Mouse (Mus musculus) hindbrain, embryonic 10.5 days (tissue): ENCODE data around the gene Rmdn2. TPM values are rescaled to one million over a fixed set of nuclear protein-coding genes. Genes with fewer than 3 reads are reported as not detected.

Experiments used
- DNase-seq: peaks from one replicate; pipeline ENCODE4 v3.0.0-alpha.2; 2017; ENCODE audit warnings: low spot score
- H3K27ac ChIP-seq: fragments of 300-500 bp; sonication (generic); 2 replicates; pipeline ENCODE4 v1.5.1; 2016; ENCODE audit warnings: mild to moderate bottlenecking, moderate library complexity
- H3K27me3 ChIP-seq: fragments of 300-500 bp; sonication (generic); 2 replicates; pipeline ENCODE4 v1.6.1; 2016; ENCODE audit warnings: mild to moderate bottlenecking; ENCODE audit not compliant: poor library complexity, insufficient read depth, severe bottlenecking
- H3K36me3 ChIP-seq: fragments of 300-500 bp; sonication (generic); 2 replicates; pipeline ENCODE4 v1.6.1; 2016; ENCODE audit warnings: mild to moderate bottlenecking, moderate library complexity
- H3K4me1 ChIP-seq: fragments of 300-500 bp; sonication (generic); replicated peaks from 2 replicates; pipeline ENCODE4 v1.6.1; 2016; ENCODE audit warnings: mild to moderate bottlenecking
- H3K4me3 ChIP-seq: fragments of 300-500 bp; sonication (generic); 2 replicates; pipeline ENCODE4 v1.5.1; 2016; ENCODE audit warnings: mild to moderate bottlenecking, moderate library complexity
- H3K9me3 ChIP-seq: fragments of 300-500 bp; sonication (generic); 2 replicates; pipeline ENCODE4 v1.6.1; 2016; ENCODE audit warnings: mild to moderate bottlenecking, moderate library complexity
- WGBS: fragments of 180-500 bp; shearing (Covaris S2); methylation state at CpG from one replicate; pipeline ENCODE4 v1.1.7; 2016; 5-methylcytosine and 5-hydroxymethylcytosine counted together
- polyA plus RNA-seq: library from polyadenylated mRNA; unstranded; fragments of >200 nt; fragmentation: Nextera tagmentation; extraction: Ambion mirVana; gene quantifications from 2 replicates; pipeline ENCODE4 v1.2.1, GENCODE M21; 2016

Gene Rmdn2
- polyA plus RNA-seq, 1 experiment from 2014 or later: 5.0 TPM

DNA sequence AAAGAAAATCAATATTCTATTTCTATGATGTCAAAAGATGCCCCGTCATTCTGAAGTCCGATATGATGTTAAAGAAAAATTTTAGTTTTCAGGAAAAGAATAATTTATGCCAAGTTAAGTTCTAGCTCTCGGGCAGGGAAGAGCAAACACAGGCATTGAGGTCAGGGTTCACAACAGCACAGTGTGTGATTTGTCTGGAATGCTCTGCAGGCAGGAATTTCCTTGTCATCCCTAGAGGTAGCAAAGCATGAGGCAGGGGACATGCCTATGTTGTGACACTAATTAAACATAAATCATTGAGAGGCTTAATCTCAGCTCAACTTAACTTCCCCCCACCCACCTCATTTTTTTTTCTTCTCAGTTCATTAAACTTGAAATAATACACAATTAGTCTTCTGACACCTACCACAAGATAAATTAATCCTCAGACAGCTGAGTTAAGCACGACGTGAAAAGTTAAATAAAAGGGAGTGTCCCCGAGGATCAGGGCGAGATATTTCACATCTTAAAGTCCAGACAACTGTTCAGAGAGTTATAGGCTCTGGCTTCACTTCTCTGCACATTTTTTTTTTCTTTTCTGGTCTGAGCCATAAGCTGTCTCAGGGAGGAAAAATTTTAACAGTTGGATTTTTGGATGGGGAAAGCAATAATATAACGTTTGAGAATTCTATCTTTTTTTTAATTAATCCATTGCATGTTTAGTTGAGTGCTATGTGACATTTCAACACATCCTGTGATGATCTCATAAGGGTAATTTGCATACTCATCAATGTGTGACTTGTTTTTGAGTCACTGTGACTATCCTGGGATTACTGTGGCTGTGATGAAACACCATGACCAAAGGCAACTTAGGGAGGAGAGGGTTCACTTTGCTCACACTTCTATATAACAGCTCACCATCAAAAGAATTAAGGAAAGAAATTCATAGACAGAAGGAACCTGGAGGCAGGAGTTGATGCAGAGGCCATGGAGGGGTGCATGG lies 12.8 kb upstream of the Rmdn2 start:
- H3K4me3 ChIP-seq: no peak overlapping the region
- no peaks in the 10 kb centered on the region for H3K4me1 ChIP-seq
- no peaks in the 10 kb centered on the region for H3K27me3 ChIP-seq
- H3K36me3 ChIP-seq: no peaks in the 10 kb centered on the region
- DNase-seq: no peak
- H3K27ac ChIP-seq: no peak overlapping the region
- no peaks in the 10 kb centered on the region for H3K9me3 ChIP-seq
- WGBS: 54% methylated on average over 8 of the region's 8 CpGs

DNA sequence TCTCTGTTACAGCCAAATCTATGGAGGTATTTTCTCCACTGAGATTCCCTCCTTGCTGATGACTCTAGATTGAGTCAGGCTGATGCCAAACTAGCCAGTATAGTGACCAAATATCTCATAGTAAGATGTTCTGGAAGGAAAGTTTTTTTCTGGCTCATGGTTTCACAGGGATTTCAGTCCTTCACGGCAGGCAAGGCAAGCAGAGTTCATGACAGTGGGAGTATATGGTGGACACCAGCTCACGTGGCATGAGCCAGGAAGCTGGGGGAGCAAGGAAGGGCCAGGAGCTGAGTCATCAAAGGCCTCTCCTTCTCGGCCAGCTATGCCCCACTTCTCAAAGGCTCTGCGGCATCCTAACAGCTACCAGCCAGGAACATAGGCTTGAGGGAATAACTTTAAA lies 11.6 kb upstream of the Rmdn2 start:
- H3K27ac ChIP-seq: no peak overlapping the region
- WGBS: 73% methylated on average over 4 of the region's 4 CpGs
- no peaks in the 10 kb centered on the region for H3K36me3 ChIP-seq
- DNase-seq: no peak
- no peaks in the 10 kb centered on the region for H3K4me1 ChIP-seq
- H3K9me3 ChIP-seq: no peaks in the 10 kb centered on the region
- no peaks in the 10 kb centered on the region for H3K27me3 ChIP-seq
- H3K4me3 ChIP-seq: no peak overlapping the region

GRCm38 (mm10) chr17:79602381-79602780 lies 9.3 kb upstream of the Rmdn2 start:
- 70% methylated on average over 5 of the region's 5 CpGs for WGBS
- DNase-seq: no peak
- no peaks in the 10 kb centered on the region for H3K4me1 ChIP-seq

DNA sequence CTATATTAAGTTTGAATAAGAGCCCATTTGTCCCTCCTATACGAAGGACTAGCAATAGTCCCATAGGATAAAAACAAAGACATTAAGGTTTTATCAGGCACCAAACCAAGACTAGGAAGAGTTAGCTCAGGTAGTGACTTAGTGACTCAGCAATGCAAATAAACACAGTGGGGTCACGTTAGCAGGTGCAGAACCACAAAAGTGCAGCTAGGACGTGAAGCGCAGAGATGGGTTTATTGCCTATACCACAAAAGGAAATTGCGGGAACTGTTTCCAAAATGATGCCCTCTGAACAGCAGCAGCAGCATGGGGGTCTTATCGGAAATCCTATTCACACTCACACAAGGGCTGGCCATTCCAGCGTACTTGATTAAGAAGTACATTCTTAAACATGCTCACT lies 8.2 kb upstream of the Rmdn2 start:
- H3K36me3 ChIP-seq: no peaks in the 10 kb centered on the region
- WGBS: 84% methylated on average over 7 of the region's 7 CpGs
- no peak overlapping the region for H3K27ac ChIP-seq
- no peaks in the 10 kb centered on the region for H3K4me1 ChIP-seq
- no peaks in the 10 kb centered on the region for H3K9me3 ChIP-seq
- no peak overlapping the region for H3K4me3 ChIP-seq
- no peaks in the 10 kb centered on the region for H3K27me3 ChIP-seq
- no peak for DNase-seq

More at GRCm38 (mm10) chr17:79602381-79602780, 9.3 kb upstream of the Rmdn2 start:
- no peak overlapping the region for H3K4me3 ChIP-seq
- H3K9me3 ChIP-seq: no peaks in the 10 kb centered on the region
- H3K36me3 ChIP-seq: no peaks in the 10 kb centered on the region
- H3K27me3 ChIP-seq: no peaks in the 10 kb centered on the region
- no peak overlapping the region for H3K27ac ChIP-seq

GRCm38 (mm10) chr17:79605794-79606193 lies 5.9 kb upstream of the Rmdn2 start:
- no peak overlapping the region for H3K4me3 ChIP-seq
- no peak overlapping the region for H3K27ac ChIP-seq
- WGBS: 83% methylated on average over 2 of the region's 2 CpGs
- no peaks in the 10 kb centered on the region for H3K27me3 ChIP-seq
- no peaks in the 10 kb centered on the region for H3K9me3 ChIP-seq
- H3K36me3 ChIP-seq: no peaks in the 10 kb centered on the region
- DNase-seq: no peak
- H3K4me1 ChIP-seq: no peaks in the 10 kb centered on the region

DNA sequence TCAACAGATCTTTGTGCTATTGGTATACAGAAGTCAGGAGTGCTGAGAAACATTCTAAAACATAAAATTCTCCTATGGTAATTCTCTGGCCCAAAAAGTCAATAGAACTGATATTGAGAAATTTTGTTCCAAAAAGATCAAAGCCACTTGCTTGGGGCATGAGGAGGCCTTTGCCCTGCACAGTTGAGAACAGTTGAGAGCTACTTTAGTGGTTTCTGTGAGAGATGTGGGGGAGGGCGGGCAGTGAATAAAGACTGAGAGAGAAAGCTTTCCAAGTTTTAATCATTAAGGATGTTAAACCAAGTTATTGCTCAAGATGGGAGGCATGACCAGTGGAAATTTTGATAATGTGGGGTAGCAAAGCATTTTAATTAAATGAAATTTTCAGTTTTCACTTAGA lies 2.0 kb upstream of the Rmdn2 start:
- H3K9me3 ChIP-seq: no peaks in the 10 kb centered on the region
- DNase-seq: no peak
- H3K36me3 ChIP-seq: no peaks in the 10 kb centered on the region
- no peak overlapping the region for H3K27ac ChIP-seq
- WGBS: 83% methylated on average over 1 of the region's 1 CpGs
- no peak overlapping the region for H3K4me3 ChIP-seq
- peaks cover 4% of the 10 kb centered on the region for H3K4me1 ChIP-seq
- no peaks in the 10 kb centered on the region for H3K27me3 ChIP-seq

DNA sequence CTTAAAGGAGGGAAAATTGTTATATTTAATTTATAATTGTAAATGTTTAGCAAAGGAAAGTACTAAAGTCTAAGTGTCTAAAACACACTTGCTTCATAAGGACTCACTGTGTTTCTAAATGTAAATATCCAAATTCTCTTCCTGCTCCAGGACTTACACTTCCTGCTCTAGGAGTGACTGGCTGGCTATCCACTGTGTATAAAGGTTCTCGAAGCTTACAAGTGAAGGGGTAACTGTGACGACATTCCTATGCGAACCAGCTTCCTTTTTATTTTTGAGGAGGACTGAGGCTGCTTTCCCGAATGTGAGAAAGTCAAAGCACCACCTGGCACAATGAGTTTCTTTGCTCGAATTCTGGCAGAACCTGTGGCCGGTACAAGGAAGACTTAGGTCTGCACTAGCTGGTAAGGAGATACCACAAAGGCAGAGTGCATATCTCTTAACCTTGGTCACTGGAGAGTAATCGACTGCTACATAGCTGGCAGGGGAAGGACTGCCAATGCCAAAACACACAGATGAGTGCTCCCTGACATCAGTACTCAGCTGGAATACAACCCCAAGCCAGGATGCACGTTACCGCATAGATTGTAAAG lies 1.4 kb upstream of the Rmdn2 start:
- no peak for DNase-seq
- Histone ChIP-seq H3K27ac (no peak overlapping the region), H3K36me3 (no peaks in the 10 kb centered on the region), H3K4me3 (no peak overlapping the region), H3K4me1 (peaks cover 10% of the 10 kb centered on the region), H3K9me3 (no peaks in the 10 kb centered on the region), H3K27me3 (no peaks in the 10 kb centered on the region)
- 83% methylated on average over 9 of the region's 9 CpGs for WGBS

DNA sequence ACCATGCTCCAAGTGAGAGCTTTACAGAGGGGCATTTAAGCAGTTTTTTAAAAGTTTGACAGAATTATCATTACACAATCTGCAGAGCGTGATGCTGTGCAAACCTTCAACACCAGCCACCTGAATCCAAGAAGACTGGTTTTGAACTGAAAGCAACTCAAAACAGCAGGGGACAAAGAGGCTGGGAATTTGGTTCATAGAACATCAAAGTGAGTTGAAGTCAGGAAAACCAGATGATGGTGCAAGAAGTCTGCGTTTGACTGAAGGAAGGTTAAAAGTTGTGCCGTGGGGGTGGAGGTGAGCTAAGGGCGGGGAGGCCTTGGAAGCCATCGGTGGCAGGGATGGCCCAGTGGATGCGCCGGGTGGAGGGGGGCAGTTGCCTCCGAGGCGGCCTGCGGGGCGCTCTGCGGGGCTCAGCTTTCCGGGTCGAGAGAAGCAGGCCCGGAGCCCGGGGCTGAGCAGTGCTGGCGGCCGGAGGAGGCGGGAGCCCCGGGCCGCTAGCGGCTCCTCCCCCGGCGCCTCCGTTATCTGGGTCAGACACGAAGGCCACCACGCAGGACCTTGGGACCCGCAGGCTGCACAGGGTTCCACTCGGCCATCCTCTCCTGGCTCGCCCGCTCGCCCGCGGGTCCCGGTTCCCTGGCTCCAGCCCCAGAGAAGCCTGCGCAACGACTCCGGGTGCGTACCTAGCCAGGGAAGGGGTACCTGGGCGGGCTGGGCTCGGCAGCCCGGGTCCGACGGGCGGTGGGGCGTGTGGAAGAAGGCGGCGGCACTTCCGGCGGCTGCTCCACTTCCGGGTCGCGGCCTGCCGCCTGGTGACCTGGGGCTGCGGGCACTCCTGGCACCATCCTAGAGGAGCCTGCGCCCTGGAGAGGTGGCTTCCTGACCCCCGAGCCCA lies 3.3 kb downstream of the Rmdn2 start:
- Histone ChIP-seq H3K4me1 (peaks cover 16% of the 10 kb centered on the region), H3K27ac (peak overlapping the region; percentile 98), H3K4me3 (peak overlapping the region; percentile 89), H3K27me3 (no peaks in the 10 kb centered on the region), H3K36me3 (no peaks in the 10 kb centered on the region), H3K9me3 (no peaks in the 10 kb centered on the region)
- peak; percentile 82 for DNase-seq
- 2% methylated on average over 57 of the region's 57 CpGs for WGBS

GRCm38 (mm10) chr17:79615897-79616296 lies 4.2 kb downstream of the Rmdn2 start:
- no peaks in the 10 kb centered on the region for H3K36me3 ChIP-seq
- H3K27me3 ChIP-seq: no peaks in the 10 kb centered on the region
- H3K27ac ChIP-seq: peak overlapping the region; percentile 98; the same call in 1 of the 2 replicates
- DNase-seq: no peak
- 86% methylated on average over 9 of the region's 9 CpGs for WGBS
- peaks cover 16% of the 10 kb centered on the region for H3K4me1 ChIP-seq
- peak overlapping the region; percentile 89 for H3K4me3 ChIP-seq
- H3K9me3 ChIP-seq: no peaks in the 10 kb centered on the region

- H3K27ac ChIP-seq: no peak overlapping the region
- H3K36me3 ChIP-seq: no peaks in the 10 kb centered on the region
- 89% methylated on average over 4 of the region's 4 CpGs for WGBS
- no peak for DNase-seq
- no peaks in the 10 kb centered on the region for H3K27me3 ChIP-seq
- no peaks in the 10 kb centered on the region for H3K9me3 ChIP-seq
- peaks cover 16% of the 10 kb centered on the region for H3K4me1 ChIP-seq
- H3K4me3 ChIP-seq: no peak overlapping the region
These were observed 5.0 kb downstream of the Rmdn2 start for GRCm38 (mm10) chr17:79616621-79617020.

DNA sequence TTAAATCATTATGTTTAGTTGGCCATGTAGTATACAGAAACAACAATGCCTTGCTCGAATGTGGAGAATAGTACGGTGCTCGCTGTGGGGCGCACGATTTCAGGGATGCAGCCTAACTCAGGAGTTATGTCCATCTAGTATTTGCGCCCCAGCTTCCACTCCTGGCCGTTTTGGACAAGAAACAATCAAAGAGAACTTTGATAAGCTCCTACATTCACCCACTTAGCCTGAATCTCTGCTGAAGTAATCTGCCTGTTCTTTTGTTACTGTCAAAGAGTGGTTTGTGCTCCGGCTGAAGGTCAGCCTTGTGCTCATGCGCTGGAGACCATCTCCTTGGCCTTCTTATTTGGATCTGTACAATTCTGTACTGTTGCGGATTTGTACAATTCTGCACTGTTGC lies 6.8 kb downstream of the Rmdn2 start:
- no peak for DNase-seq
- Histone ChIP-seq H3K9me3 (no peaks in the 10 kb centered on the region), H3K4me1 (peaks cover 16% of the 10 kb centered on the region), H3K4me3 (no peak overlapping the region), H3K27ac (no peak overlapping the region), H3K27me3 (no peaks in the 10 kb centered on the region), H3K36me3 (no peaks in the 10 kb centered on the region)
- 88% methylated on average over 10 of the region's 10 CpGs for WGBS

DNA sequence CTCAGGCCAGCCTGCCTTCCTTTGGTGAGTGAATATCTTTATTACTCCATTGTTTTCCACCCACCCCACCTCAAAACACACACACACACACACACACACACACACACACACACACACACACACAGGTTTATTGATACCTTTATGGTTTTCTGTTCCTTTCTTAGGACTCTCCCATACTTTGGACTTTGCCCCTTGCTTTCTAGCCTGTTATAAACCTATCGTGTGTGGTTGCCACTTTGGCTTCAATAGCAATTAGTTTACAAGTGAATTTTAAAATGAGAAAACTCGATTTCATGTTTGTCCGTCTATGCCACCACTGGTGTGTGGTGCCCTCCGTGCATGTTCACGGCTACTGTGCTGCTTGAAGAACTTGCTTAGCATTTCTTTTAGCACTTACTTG lies 7.3 kb downstream of the Rmdn2 start:
- Histone ChIP-seq H3K27me3 (no peaks in the 10 kb centered on the region), H3K9me3 (no peaks in the 10 kb centered on the region), H3K4me3 (no peak overlapping the region), H3K27ac (no peak overlapping the region), H3K4me1 (peaks cover 16% of the 10 kb centered on the region), H3K36me3 (no peaks in the 10 kb centered on the region)
- no peak for DNase-seq
- WGBS: 94% methylated on average over 5 of the region's 5 CpGs
